Mouse (Mus musculus) gastrocnemius, adult 18-20 months (tissue): ENCODE data around the gene Trh. TPM values are rescaled to one million over a fixed set of nuclear protein-coding genes. Genes with fewer than 3 reads are reported as not detected.

ENCODE experiments used
- DNase-seq: peaks from one replicate; pipeline ENCODE4 v3.0.0; 2021; ENCODE audit warnings: low spot score
- total RNA-seq, 2 experiments: library from RNA; stranded (reverse); gene quantifications; 2 replicates each; pipeline ENCODE4 v1.2.3; 2021

The Trh gene
- total RNA-seq, 2 experiments from 2014 or later, result not detected

- DNase-seq, result no peak
Measured at GRCm38 (mm10) chr6:92224981-92225380, 19.5 kb downstream of the Trh start.

- DNase-seq, result no peak
Measured at GRCm38 (mm10) chr6:92222021-92222420, 22.4 kb downstream of the Trh start.

- no peak for DNase-seq
Measured at GRCm38 (mm10) chr6:92221604-92222003, 22.8 kb downstream of the Trh start.

GRCm38 (mm10) chr6:92219445-92219844 is 25.0 kb downstream of the Trh start:
- no peak for DNase-seq

- DNase-seq, result peak; percentile 92
Measured at GRCm38 (mm10) chr6:92214773-92215449, 29.5 kb downstream of the Trh start, which contains the start of gene Rbsn. Gene Rbsn (minus strand): TSS chr6:92214925.

GRCm38 (mm10) chr6:92214055-92214772 is 30.2 kb downstream of the Trh start:
- no peak for DNase-seq

GRCm38 (mm10) chr6:92199414-92199813 is 45.0 kb downstream of the Trh start:
- no peak for DNase-seq

Other genes starting within 250 kb of the Trh start
- 10 to 100 TPM; 19.5 to 21.3 TPM for gene Nr2c2, start 153.3 kb downstream of the Trh start, total RNA-seq
- gene Mrps25, start 60.6 kb downstream of the Trh start, total RNA-seq, result 10 to 100 TPM; 36.8 to 46.7 TPM
- 10 to 100 TPM in 1 of 2 experiments, 1 to 10 TPM in 1; 9.8 to 10.9 TPM for gene Rbsn, start 29.7 kb downstream of the Trh start, total RNA-seq